In genomic region chr9:57553119-57553518, GRCm38 (mm10) we compare ENCODE assay signal across 1 mouse cellular context.
TF ChIP-seq lines count a peak whose summit lies in the region.

No protein-coding gene starts in this region.

TF ChIP-seq in myocyte, 11 proteins besides CTCF, POLR2A, EP300 and RAD21 (continued from another document):
- TF ChIP-seq MYOD1 (IDR thresholded peaks at IDR 0.05; ENCODE audit: control insufficient read depth in 1 of 3, insufficient read length in 2 of 3, low read depth in 2 of 3) (no peak), MAX (IDR thresholded peaks at IDR 0.05; ENCODE audit: low read depth) (no peak), REST (IDR thresholded peaks at IDR 0.05; ENCODE audit: insufficient read depth, insufficient read length) (no peak)
